Mouse (Mus musculus) lung, postnatal 0 days (tissue): ENCODE measurements around the gene Extl1.

Experiments
- CTCF ChIP-seq: IDR thresholded peaks from 2 replicates; pipeline ENCODE4 v1.5.1; 2016; ENCODE audit warnings: antibody characterized with exemption, mild to moderate bottlenecking
- EP300 ChIP-seq: IDR thresholded peaks from 2 replicates; pipeline ENCODE4 v1.6.1; 2016; ENCODE audit warnings: antibody characterized with exemption, mild to moderate bottlenecking, control low read depth

DNA sequence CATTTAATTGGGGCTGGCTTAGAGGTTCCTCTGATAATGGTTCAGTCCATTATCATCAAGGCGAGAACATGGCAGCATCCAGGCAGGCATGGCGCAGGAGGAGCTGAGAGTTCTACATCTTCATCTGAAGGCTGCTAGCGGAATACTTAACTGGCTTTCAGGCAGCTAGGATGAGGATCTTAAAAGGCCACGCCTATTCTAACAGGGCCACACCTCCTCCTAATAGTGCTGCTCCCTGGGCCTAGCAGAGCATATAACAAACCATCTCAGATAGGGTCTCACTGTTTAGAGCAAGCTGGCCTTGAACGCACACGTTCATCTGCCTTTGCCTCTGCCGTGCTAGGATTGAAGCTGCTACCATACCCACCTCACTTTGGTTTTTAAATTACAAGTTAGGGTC is 33.8 kb downstream of the Extl1 start:
- no peak for TF ChIP-seq EP300
- no peak for TF ChIP-seq CTCF
